Mouse (Mus musculus) lung, adult 2 months (tissue): ENCODE measurements around the gene Zbtb4. TPM values are rescaled to one million over a fixed set of nuclear protein-coding genes. Genes with fewer than 3 reads are reported as not detected.
A peak's percentile ranks its signal among the peaks of the same experiment; 100 is the strongest.
"Not testable (repeated sequence)": the region's sequence is repeated elsewhere in the genome, so short reads cannot be mapped to it uniquely, and the experiment has no call there.

Source experiments
- DNase-seq: peaks from one replicate; pipeline ENCODE4 v3.0.0; 2022
- H3K4me1 ChIP-seq: fragments of 200-500 bp; 2 replicates; pipeline ENCODE4 v1.6.1; 2011; ENCODE audit warnings: low read length; ENCODE audit not compliant: control insufficient read depth, insufficient read depth
- H3K4me3 ChIP-seq: fragments of 200-500 bp; replicated peaks from 2 replicates; pipeline ENCODE3; 2011; ENCODE audit warnings: low read depth, mild to moderate bottlenecking, control low read depth, low read length; ENCODE audit errors: extremely low read depth
- CTCF ChIP-seq: fragments of 200-500 bp; IDR thresholded peaks from 2 replicates; pipeline ENCODE4 v1.5.1; 2011; ENCODE audit warnings: mild to moderate bottlenecking, low read length, control low read depth; ENCODE audit not compliant: insufficient read depth
- POLR2A ChIP-seq: fragments of 200-500 bp; IDR thresholded peaks from 2 replicates; pipeline ENCODE4 v1.6.1; 2011; ENCODE audit warnings: low read depth, mild to moderate bottlenecking, control low read depth, low read length, borderline replicate concordance; ENCODE audit errors: extremely low read depth
- WGBS: fragments of 180-500 bp; shearing (Covaris S2); methylation state at CpG from one replicate; pipeline ENCODE4 v1.1.7; 2018; 5-methylcytosine and 5-hydroxymethylcytosine counted together
- polyA plus RNA-seq: library from polyadenylated mRNA; depleted of rRNA; stranded (reverse); fragments of >200 nt; gene quantifications from 2 replicates; pipeline ENCODE4 v1.2.3, GENCODE M21; 2012; rRNA removed

Gene Zbtb4
- polyA plus RNA-seq: 104 and 106 TPM in 2 replicates

GRCm38 (mm10) chr11:69765221-69766125 lies at the start of gene Zbtb4:
Gene Zbtb4 (plus strand): TSS chr11:69765912.
- peak; percentile 58 for DNase-seq
- Histone ChIP-seq H3K4me1 (peaks cover 17% of the 10 kb centered on the region), H3K4me3 (peak within 1 kb of the TSS; percentile 99)
- 16% methylated on average over 36 of the region's 55 CpGs for WGBS
- TF ChIP-seq POLR2A (peak; percentile 70; the same call in 1 of the 2 replicates), CTCF (no peak)

- no peak for DNase-seq
- H3K4me1 ChIP-seq: peaks cover 3% of the 10 kb centered on the region; the same call in 1 of the 2 replicates
- 20% methylated on average over 5 of the region's 5 CpGs for WGBS
- no peak overlapping the region for H3K4me3 ChIP-seq
- TF ChIP-seq CTCF: no peak
Observed at GRCm38 (mm10) chr11:69715929-69716328, 49.8 kb upstream of the Zbtb4 start.

- 74% methylated on average over 4 of the region's 4 CpGs for WGBS
- Histone ChIP-seq H3K4me1 (peaks cover 3% of the 10 kb centered on the region; the same call in 1 of the 2 replicates), H3K4me3 (no peak overlapping the region)
- TF ChIP-seq POLR2A (no peak), CTCF (no peak)
- DNase-seq: no peak
Observed at GRCm38 (mm10) chr11:69716953-69717352, 48.8 kb upstream of the Zbtb4 start.

GRCm38 (mm10) chr11:69718661-69719060 lies 47.1 kb upstream of the Zbtb4 start:
- TF ChIP-seq CTCF (no peak), POLR2A (no peak)
- no peak for DNase-seq
- no peak overlapping the region for H3K4me3 ChIP-seq
- 42% methylated on average over 15 of the region's 15 CpGs for WGBS
- H3K4me1 ChIP-seq: peaks cover 3% of the 10 kb centered on the region; the same call in 1 of the 2 replicates

- no peak for TF ChIP-seq CTCF
- no peak for TF ChIP-seq POLR2A
- DNase-seq: no peak
- Histone ChIP-seq H3K4me3 (no peak overlapping the region), H3K4me1 (peaks cover 3% of the 10 kb centered on the region; the same call in 1 of the 2 replicates)
- WGBS: 69% methylated on average over 6 of the region's 6 CpGs
Observed at GRCm38 (mm10) chr11:69719423-69719822, 46.3 kb upstream of the Zbtb4 start.

GRCm38 (mm10) chr11:69720852-69721251 lies 44.9 kb upstream of the Zbtb4 start:
- Histone ChIP-seq H3K4me1 (peaks cover 2% of the 10 kb centered on the region; the same call in 1 of the 2 replicates), H3K4me3 (no peak overlapping the region)
- no peak for DNase-seq
- 56% methylated on average over 6 of the region's 6 CpGs for WGBS
- no peak for TF ChIP-seq POLR2A

GRCm38 (mm10) chr11:69723074-69723473 lies 42.6 kb upstream of the Zbtb4 start:
- TF ChIP-seq CTCF (no peak), POLR2A (no peak)
- no peaks in the 10 kb centered on the region; the same call in 1 of the 2 replicates for H3K4me1 ChIP-seq
- WGBS: 38% methylated on average over 2 of the region's 2 CpGs
- DNase-seq: no peak
- no peak overlapping the region for H3K4me3 ChIP-seq

- H3K4me3 ChIP-seq: no peak overlapping the region
- no peak for DNase-seq
- TF ChIP-seq CTCF (no peak), POLR2A (no peak)
- WGBS: 31% methylated on average over 5 of the region's 5 CpGs
- no peaks in the 10 kb centered on the region; the same call in 1 of the 2 replicates for H3K4me1 ChIP-seq
Observed at GRCm38 (mm10) chr11:69725951-69726350, 39.8 kb upstream of the Zbtb4 start.

- DNase-seq: peak; percentile 59
- 26% methylated on average over 3 of the region's 3 CpGs for WGBS
- peak; percentile 52 for TF ChIP-seq CTCF
- TF ChIP-seq POLR2A: no peak
- Histone ChIP-seq H3K4me3 (no peak overlapping the region), H3K4me1 (no peaks in the 10 kb centered on the region)
Observed at GRCm38 (mm10) chr11:69729063-69729462, 36.6 kb upstream of the Zbtb4 start.

GRCm38 (mm10) chr11:69731408-69731807 lies 34.3 kb upstream of the Zbtb4 start:
- WGBS: 53% methylated on average over 3 of the region's 3 CpGs
- H3K4me3 ChIP-seq, DNase-seq, H3K4me1 ChIP-seq: not testable (repeated sequence)
